Mouse (Mus musculus) heart, embryonic 15.5 days (tissue): ENCODE results near the gene Psmc3ip. TPM values are rescaled to one million over a fixed set of nuclear protein-coding genes. Genes with fewer than 3 reads are reported as not detected.
A peak's percentile ranks its signal among the peaks of the same experiment; 100 is the strongest.

Experiments
- ATAC-seq: fragments of 200-750 bp; cut with Nextera tagmentation; replicated peaks from 2 replicates; pipeline ENCODE4 v1.8.0; 2017; ENCODE audit warnings: low read depth, moderate TSS enrichment; ENCODE audit not compliant: insufficient number of reproducible peaks, insufficient read depth, low FRiP score
- H3K27ac ChIP-seq: fragments of 300-500 bp; sonication (generic); 2 replicates; pipeline ENCODE4 v1.5.1; 2015; ENCODE audit warnings: mild to moderate bottlenecking, inconsistent platforms
- H3K27me3 ChIP-seq: fragments of 300-500 bp; sonication (generic); 2 replicates; pipeline ENCODE4 v1.6.1; 2015; ENCODE audit warnings: inconsistent platforms
- H3K36me3 ChIP-seq: fragments of 300-500 bp; sonication (generic); 2 replicates; pipeline ENCODE4 v1.6.1; 2015; ENCODE audit warnings: mild to moderate bottlenecking, inconsistent platforms
- H3K4me1 ChIP-seq: fragments of 300-500 bp; sonication (generic); replicated peaks from 2 replicates; pipeline ENCODE4 v1.6.1; 2015; ENCODE audit warnings: inconsistent platforms
- H3K4me2 ChIP-seq: fragments of 300-500 bp; sonication (generic); 2 replicates; pipeline ENCODE4 v1.6.1; 2015; ENCODE audit warnings: inconsistent platforms, mild to moderate bottlenecking, moderate library complexity
- H3K4me3 ChIP-seq: fragments of 300-500 bp; sonication (generic); 2 replicates; pipeline ENCODE4 v1.5.1; 2015; ENCODE audit warnings: mild to moderate bottlenecking, inconsistent platforms
- H3K9ac ChIP-seq: fragments of 300-500 bp; sonication (generic); 2 replicates; pipeline ENCODE4 v1.6.1; 2015; ENCODE audit warnings: mild to moderate bottlenecking, inconsistent platforms
- H3K9me3 ChIP-seq: fragments of 300-500 bp; sonication (generic); replicated peaks from 2 replicates; pipeline ENCODE4 v1.6.1; 2016; ENCODE audit warnings: inconsistent platforms
- WGBS: fragments of 180-500 bp; shearing (Covaris S2); methylation state at CpG from one replicate; pipeline ENCODE4 v1.1.7; 2015; ENCODE audit warnings: mixed read lengths; 5-methylcytosine and 5-hydroxymethylcytosine counted together
- microRNA-seq: library from miRNA; unstranded; fragments of <30 nt; microRNA quantifications from one replicate; pipeline ENCODE4, GENCODE M21; 2016
- polyA plus RNA-seq: library from polyadenylated mRNA; unstranded; fragments of >200 nt; fragmentation: Nextera tagmentation; extraction: Ambion mirVana; gene quantifications from 2 replicates; pipeline ENCODE4 v1.2.1, GENCODE M21; 2015

Psmc3ip gene
- polyA plus RNA-seq, 1 experiment from 2014 or later, result 16.6 TPM

GRCm38 (mm10) chr11:101051051-101051493 is 44.2 kb downstream of the Psmc3ip start:
- Histone ChIP-seq H3K36me3 (peaks cover 54% of the 10 kb centered on the region), H3K27ac (peak overlapping the region; percentile 50; the same call in 1 of the 2 replicates), H3K9ac (no peak overlapping the region)

GRCm38 (mm10) chr11:101050359-101050758 is 44.9 kb downstream of the Psmc3ip start:
- Histone ChIP-seq H3K4me2 (no peak overlapping the region), H3K9me3 (no peaks in the 10 kb centered on the region), H3K4me3 (no peak overlapping the region), H3K27ac (no peak overlapping the region), H3K4me1 (peaks cover 19% of the 10 kb centered on the region), H3K36me3 (peaks cover 60% of the 10 kb centered on the region), H3K27me3 (no peaks in the 10 kb centered on the region), H3K9ac (no peak overlapping the region)
- no peak for ATAC-seq
- 89% methylated on average over 9 of the region's 9 CpGs for WGBS

More at GRCm38 (mm10) chr11:101051051-101051493, 44.2 kb downstream of the Psmc3ip start:
- 70% methylated on average over 6 of the region's 6 CpGs for WGBS
- no peaks in the 10 kb centered on the region for H3K27me3 ChIP-seq
- H3K4me2 ChIP-seq, result no peak overlapping the region
- H3K4me1 ChIP-seq, result peaks cover 26% of the 10 kb centered on the region
- no peak for ATAC-seq
- H3K4me3 ChIP-seq, result no peak overlapping the region
- H3K9me3 ChIP-seq, result no peaks in the 10 kb centered on the region

GRCm38 (mm10) chr11:101047502-101047901 is 47.7 kb downstream of the Psmc3ip start:
- H3K9ac ChIP-seq, result no peak overlapping the region
- no peaks in the 10 kb centered on the region for H3K9me3 ChIP-seq
- no peak overlapping the region for H3K4me3 ChIP-seq
- H3K4me2 ChIP-seq, result no peak overlapping the region
- peaks cover 16% of the 10 kb centered on the region for H3K4me1 ChIP-seq
- H3K27me3 ChIP-seq, result no peaks in the 10 kb centered on the region
- peaks cover 71% of the 10 kb centered on the region for H3K36me3 ChIP-seq
- ATAC-seq, result no peak
- 81% methylated on average over 3 of the region's 3 CpGs for WGBS
- no peak overlapping the region for H3K27ac ChIP-seq

- Histone ChIP-seq H3K27ac (no peak overlapping the region), H3K4me1 (peaks cover 12% of the 10 kb centered on the region), H3K9me3 (no peaks in the 10 kb centered on the region), H3K4me2 (no peak overlapping the region), H3K27me3 (no peaks in the 10 kb centered on the region), H3K9ac (no peak overlapping the region), H3K36me3 (peaks cover 80% of the 10 kb centered on the region), H3K4me3 (no peak overlapping the region)
- ATAC-seq, result no peak
- 39% methylated on average over 9 of the region's 9 CpGs for WGBS
Measured at GRCm38 (mm10) chr11:101046440-101046839, 48.8 kb downstream of the Psmc3ip start.

GRCm38 (mm10) chr11:101045826-101046225 is 49.4 kb downstream of the Psmc3ip start:
- Histone ChIP-seq H3K9me3 (no peaks in the 10 kb centered on the region), H3K4me2 (no peak overlapping the region), H3K27ac (no peak overlapping the region), H3K36me3 (peaks cover 86% of the 10 kb centered on the region), H3K4me1 (peaks cover 6% of the 10 kb centered on the region; the same call in 1 of the 2 replicates), H3K9ac (no peak overlapping the region), H3K4me3 (no peak overlapping the region), H3K27me3 (no peaks in the 10 kb centered on the region)
- no peak for ATAC-seq
- 87% methylated on average over 4 of the region's 4 CpGs for WGBS

Small RNA genes within 50 kb of the gene (microRNA-seq; reads per million reads assigned to microRNA genes)
- gene Gm27626, result not detected

Other genes with a start within 250 kb of the Psmc3ip start
- 25.3 and 34.6 TPM in 2 replicates for gene Stat5b, start 244.7 kb downstream of the Psmc3ip start, polyA plus RNA-seq
- 6.1 and 11.9 TPM in 2 replicates for gene Stat5a, start 236.1 kb downstream of the Psmc3ip start, polyA plus RNA-seq
- 50.6 and 60.8 TPM in 2 replicates for gene Stat3, start 155.9 kb downstream of the Psmc3ip start, polyA plus RNA-seq
- gene Cavin1, start 124.5 kb downstream of the Psmc3ip start, polyA plus RNA-seq, result 429 and 457 TPM in 2 replicates
- 54.1 and 54.4 TPM in 2 replicates for gene Atp6v0a1, start 86.0 kb downstream of the Psmc3ip start, polyA plus RNA-seq
- gene Naglu, start 25.4 kb downstream of the Psmc3ip start, polyA plus RNA-seq, result 11.6 and 16.3 TPM in 2 replicates
- not detected in 2 replicates for gene Hsd17b1, start 17.0 kb downstream of the Psmc3ip start, polyA plus RNA-seq
- 26.6 and 29.0 TPM in 2 replicates for gene Coasy, start 12.9 kb downstream of the Psmc3ip start, polyA plus RNA-seq
- 34.5 and 38.8 TPM in 2 replicates for gene Mlx, start 8.2 kb downstream of the Psmc3ip start, polyA plus RNA-seq
- gene Retreg3, start 24.5 kb upstream of the Psmc3ip start, polyA plus RNA-seq, result 15.3 and 18.2 TPM in 2 replicates
- gene Tubg1, start 24.5 kb upstream of the Psmc3ip start, polyA plus RNA-seq, result 62.1 and 71.6 TPM in 2 replicates
- gene Tubg2, start 60.5 kb upstream of the Psmc3ip start, polyA plus RNA-seq, result 2.7 and 3.4 TPM in 2 replicates
- 0.50 and 0.85 TPM in 2 replicates for gene Cntnap1, start 75.1 kb upstream of the Psmc3ip start, polyA plus RNA-seq
- gene Plekhh3, start 75.9 kb upstream of the Psmc3ip start, polyA plus RNA-seq, result 10.5 and 13.6 TPM in 2 replicates
- 0.28 and 0.38 TPM in 2 replicates for gene Ccr10, start 80.0 kb upstream of the Psmc3ip start, polyA plus RNA-seq
- 13.3 and 15.0 TPM in 2 replicates for gene Ezh1, start 131.0 kb upstream of the Psmc3ip start, polyA plus RNA-seq
- gene Ramp2, start 150.6 kb upstream of the Psmc3ip start, polyA plus RNA-seq, result 196 and 210 TPM in 2 replicates
- 89.1 and 106 TPM in 2 replicates for gene Vps25, start 158.3 kb upstream of the Psmc3ip start, polyA plus RNA-seq
- gene Wnk4, start 165.1 kb upstream of the Psmc3ip start, polyA plus RNA-seq, result 4.1 and 7.2 TPM in 2 replicates
- 0.61 and 0.68 TPM in 2 replicates for gene Cntd1, start 183.6 kb upstream of the Psmc3ip start, polyA plus RNA-seq
- gene Coa3, start 183.7 kb upstream of the Psmc3ip start, polyA plus RNA-seq, result 151 and 169 TPM in 2 replicates
- 114 and 145 TPM in 2 replicates for gene Becn1, start 206.8 kb upstream of the Psmc3ip start, polyA plus RNA-seq
- gene Psme3, start 220.8 kb upstream of the Psmc3ip start, polyA plus RNA-seq, result 89.2 and 109 TPM in 2 replicates
- gene Aoc2, start 229.6 kb upstream of the Psmc3ip start, polyA plus RNA-seq, result 0.43 and 0.95 TPM in 2 replicates
- 1.9 and 2.7 TPM in 2 replicates for gene Aoc3, start 235.2 kb upstream of the Psmc3ip start, polyA plus RNA-seq